Mouse (Mus musculus) splenic B cell, adult 2 months (primary cell): Measurements from ENCODE around the gene Bcl11a.

Experiments
- DNase-seq: peaks from one replicate; pipeline ENCODE4 v3.0.0-alpha.2; 2011; ENCODE audit warnings: low read depth, low spot score
- H3K27me3 ChIP-seq: 2 replicates; pipeline ENCODE4 v1.6.1; 2012; ENCODE audit warnings: mild to moderate bottlenecking, low read length, moderate library complexity, mixed read lengths; ENCODE audit not compliant: control insufficient read depth, poor library complexity, insufficient read depth, severe bottlenecking
- H3K36me3 ChIP-seq: 2 replicates; pipeline ENCODE4 v1.6.1; 2012; ENCODE audit warnings: mild to moderate bottlenecking, low read length, moderate library complexity, mixed read lengths; ENCODE audit not compliant: control insufficient read depth, poor library complexity, insufficient read depth, severe bottlenecking

The Bcl11a gene

GRCm38 (mm10) chr11:24197424-24197823 lies 119.6 kb downstream of the Bcl11a start:
- DNase-seq = no peak
- H3K27me3 ChIP-seq = no peaks in the 10 kb centered on the region
- H3K36me3 ChIP-seq = no peaks in the 10 kb centered on the region

- Histone ChIP-seq H3K36me3 (no peaks in the 10 kb centered on the region), H3K27me3 (no peaks in the 10 kb centered on the region)
Observed at GRCm38 (mm10) chr11:24199560-24199959, 121.7 kb downstream of the Bcl11a start.

GRCm38 (mm10) chr11:24200310-24200709 lies 122.5 kb downstream of the Bcl11a start:
- Histone ChIP-seq H3K36me3 (no peaks in the 10 kb centered on the region), H3K27me3 (no peaks in the 10 kb centered on the region)
- peak; percentile 66 for DNase-seq

More at GRCm38 (mm10) chr11:24199560-24199959, 121.7 kb downstream of the Bcl11a start:
- peak; percentile 72 for DNase-seq

DNA sequence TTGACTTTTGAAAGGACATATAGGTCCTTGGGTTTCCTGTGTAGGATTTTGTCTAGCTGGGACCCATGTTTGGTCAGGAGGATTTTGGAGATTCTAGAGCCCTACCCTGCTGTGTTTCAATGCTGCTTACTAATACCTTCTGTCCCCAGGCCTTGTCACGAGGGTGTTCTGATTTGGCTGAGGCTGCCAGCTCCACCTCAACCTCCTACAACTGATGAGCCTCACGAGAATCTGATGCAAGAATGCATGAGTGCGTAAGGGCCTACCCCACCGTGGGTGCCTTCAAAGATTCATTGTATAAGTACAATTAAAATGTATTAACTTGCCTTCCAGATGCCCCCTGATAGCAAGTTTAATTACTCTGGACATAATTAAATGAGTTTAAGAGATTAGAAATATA lies 123.4 kb downstream of the Bcl11a start:
- Histone ChIP-seq H3K27me3 (no peaks in the 10 kb centered on the region), H3K36me3 (no peaks in the 10 kb centered on the region)
- peak; percentile 32 for DNase-seq

- H3K36me3 ChIP-seq = no peaks in the 10 kb centered on the region
- DNase-seq = peak; percentile 37
- no peaks in the 10 kb centered on the region for H3K27me3 ChIP-seq
Observed at GRCm38 (mm10) chr11:24202641-24203361, 124.9 kb downstream of the Bcl11a start.

GRCm38 (mm10) chr11:24203489-24203888 lies 125.6 kb downstream of the Bcl11a start:
- Histone ChIP-seq H3K27me3 (no peaks in the 10 kb centered on the region), H3K36me3 (no peaks in the 10 kb centered on the region)
- DNase-seq = no peak

GRCm38 (mm10) chr11:24208951-24209351 lies 131.1 kb downstream of the Bcl11a start:
- no peak for DNase-seq
- no peaks in the 10 kb centered on the region for H3K36me3 ChIP-seq

GRCm38 (mm10) chr11:24214509-24215134 lies 136.8 kb downstream of the Bcl11a start:
- no peak for DNase-seq
- Histone ChIP-seq H3K27me3 (no peaks in the 10 kb centered on the region), H3K36me3 (no peaks in the 10 kb centered on the region)

More at GRCm38 (mm10) chr11:24208951-24209351, 131.1 kb downstream of the Bcl11a start:
- no peaks in the 10 kb centered on the region for H3K27me3 ChIP-seq

- peak; percentile 29 for DNase-seq
Observed at GRCm38 (mm10) chr11:24217741-24218333, 140.0 kb downstream of the Bcl11a start.

GRCm38 (mm10) chr11:24221601-24222307 lies 143.9 kb downstream of the Bcl11a start:
- Histone ChIP-seq H3K27me3 (no peaks in the 10 kb centered on the region), H3K36me3 (no peaks in the 10 kb centered on the region)
- DNase-seq = no peak

More at GRCm38 (mm10) chr11:24217741-24218333, 140.0 kb downstream of the Bcl11a start:
- Histone ChIP-seq H3K27me3 (no peaks in the 10 kb centered on the region), H3K36me3 (no peaks in the 10 kb centered on the region)
